Mouse (Mus musculus) heart, postnatal 0 days (tissue): ENCODE results near the gene Crlf2. TPM values are rescaled to one million over a fixed set of nuclear protein-coding genes. Genes with fewer than 3 reads are reported as not detected.

Source experiments
- ATAC-seq: fragments of 200-750 bp; cut with Nextera tagmentation; 2 replicates; pipeline ENCODE4 v1.8.0; 2017; ENCODE audit warnings: low read depth, moderate number of reproducible peaks, moderate library complexity; ENCODE audit not compliant: insufficient read depth
- DNase-seq: peaks from one replicate; pipeline ENCODE4 v3.0.0-alpha.2; 2016; ENCODE audit warnings: low spot score
- H3K27ac ChIP-seq: fragments of 300-500 bp; sonication (generic); 2 replicates; pipeline ENCODE4 v1.5.1; 2014; ENCODE audit warnings: low read depth, mild to moderate bottlenecking
- H3K27me3 ChIP-seq: fragments of 300-500 bp; sonication (generic); 2 replicates; pipeline ENCODE4 v1.6.1; 2014; ENCODE audit warnings: low read length, mixed read lengths; ENCODE audit not compliant: control insufficient read depth, insufficient read depth
- H3K36me3 ChIP-seq: fragments of 300-500 bp; sonication (generic); replicated peaks from 2 replicates; pipeline ENCODE4 v1.6.1; 2014; ENCODE audit warnings: low read length, mixed read lengths; ENCODE audit not compliant: control insufficient read depth, insufficient read depth
- H3K4me1 ChIP-seq: fragments of 300-500 bp; sonication (generic); 2 replicates; pipeline ENCODE4 v1.6.1; 2014; ENCODE audit warnings: antibody characterized with exemption; ENCODE audit not compliant: control insufficient read depth, insufficient read depth
- H3K4me2 ChIP-seq: fragments of 300-500 bp; sonication (generic); 2 replicates; pipeline ENCODE4 v1.6.1; 2014; ENCODE audit warnings: low read depth, mild to moderate bottlenecking, low read length, moderate library complexity
- H3K4me3 ChIP-seq: fragments of 300-500 bp; sonication (generic); 2 replicates; pipeline ENCODE4 v1.5.1; 2014; ENCODE audit warnings: low read depth, low read length
- H3K9ac ChIP-seq: fragments of 300-500 bp; sonication (generic); replicated peaks from 2 replicates; pipeline ENCODE4 v1.6.1; 2014; ENCODE audit warnings: low read depth, low read length, mixed read lengths
- H3K9me3 ChIP-seq: fragments of 300-500 bp; sonication (generic); replicated peaks from 2 replicates; pipeline ENCODE4 v1.6.1; 2016; ENCODE audit warnings: low read length; ENCODE audit not compliant: control insufficient read depth
- CTCF ChIP-seq: IDR thresholded peaks from 2 replicates; pipeline ENCODE4 v1.5.1; 2016; ENCODE audit warnings: antibody characterized with exemption, control low read depth, low read depth
- EP300 ChIP-seq: IDR thresholded peaks from 2 replicates; pipeline ENCODE4 v1.6.1; 2016; ENCODE audit warnings: antibody characterized with exemption, low read depth
- WGBS: fragments of 180-500 bp; shearing (Covaris S2); extraction: QIAGEN DNeasy Blood & Tissue Kit; methylation state at CpG from one replicate; pipeline ENCODE4 v1.1.7; 2014; 5-methylcytosine and 5-hydroxymethylcytosine counted together
- polyA plus RNA-seq: library from polyadenylated mRNA; unstranded; fragments of >200 nt; fragmentation: Nextera tagmentation; extraction: Ambion mirVana; gene quantifications from 2 replicates; pipeline ENCODE4 v1.2.1, GENCODE M21; 2015
- total RNA-seq: library from RNA; depleted of rRNA; stranded (reverse); fragments of >200 nt; gene quantifications from 2 replicates; pipeline ENCODE4 v1.2.3, GENCODE M21; 2014; ENCODE audit warnings: low replicate concordance; rRNA removed

The Crlf2 gene
- total RNA-seq (10.4 and 13.2 TPM in 2 replicates), polyA plus RNA-seq (10.6 and 11.5 TPM in 2 replicates)

DNA sequence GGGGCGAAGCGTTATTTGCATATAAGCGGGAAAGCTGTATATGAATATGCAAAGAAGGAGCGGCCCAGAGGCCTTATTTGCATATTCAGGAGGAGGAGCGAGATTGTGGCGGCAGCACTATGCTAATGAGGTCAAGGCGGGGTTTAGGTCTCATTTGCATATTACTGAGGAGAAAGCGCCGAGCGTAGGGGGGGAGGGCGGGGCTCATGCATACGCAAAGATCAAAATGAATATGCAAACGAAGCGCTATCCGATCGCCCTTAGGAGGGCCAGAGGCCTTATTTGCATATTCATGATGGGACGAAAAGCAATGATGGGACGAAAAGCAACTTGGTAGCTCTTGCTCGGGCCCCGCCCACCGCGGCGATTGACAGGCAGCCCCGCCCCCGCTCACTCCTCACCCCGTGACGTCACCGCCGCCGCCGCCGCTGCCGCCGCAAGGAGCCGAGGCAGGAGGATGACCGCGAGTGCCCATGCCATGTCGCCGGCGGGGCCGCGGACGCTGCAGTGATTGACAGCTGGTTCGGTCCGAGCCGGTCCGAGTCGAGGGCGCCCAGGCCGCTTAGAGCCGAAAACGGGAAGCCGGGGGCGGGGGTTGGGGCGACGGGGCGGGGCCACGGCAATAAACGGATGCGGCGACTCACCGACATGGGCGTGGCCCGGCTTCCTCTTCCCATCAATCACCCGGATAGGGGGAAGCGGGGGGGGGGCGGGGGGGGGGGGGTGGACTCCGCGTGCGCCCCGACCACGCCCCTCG, at the start of gene Crlf2:
TSS of gene Crlf2 (minus strand) at position 590 of the 757 bp plus-strand sequence.
- peak within 1 kb of the TSS; percentile 71 for H3K4me3 ChIP-seq
- H3K4me2 ChIP-seq: peak within 1 kb of the TSS; percentile 70
- under 1% methylated on average over 55 of the region's 73 CpGs for WGBS
- H3K9me3 ChIP-seq: peaks cover 27% of the 10 kb centered on the region
- H3K4me1 ChIP-seq: no peaks in the 10 kb centered on the region
- H3K9ac ChIP-seq: peak within 1 kb of the TSS; percentile 49
- DNase-seq (peak; percentile 93), ATAC-seq (peak; percentile 54)
- H3K27me3 ChIP-seq: no peaks in the 10 kb centered on the region
- peak within 1 kb of the TSS; percentile 93 for H3K27ac ChIP-seq
- TF ChIP-seq EP300 (no peak), CTCF (no peak)
- H3K36me3 ChIP-seq: 0 out of 2 replicates have a peak, but pooled peaks cover 3% of the 10 kb centered on the region

DNA sequence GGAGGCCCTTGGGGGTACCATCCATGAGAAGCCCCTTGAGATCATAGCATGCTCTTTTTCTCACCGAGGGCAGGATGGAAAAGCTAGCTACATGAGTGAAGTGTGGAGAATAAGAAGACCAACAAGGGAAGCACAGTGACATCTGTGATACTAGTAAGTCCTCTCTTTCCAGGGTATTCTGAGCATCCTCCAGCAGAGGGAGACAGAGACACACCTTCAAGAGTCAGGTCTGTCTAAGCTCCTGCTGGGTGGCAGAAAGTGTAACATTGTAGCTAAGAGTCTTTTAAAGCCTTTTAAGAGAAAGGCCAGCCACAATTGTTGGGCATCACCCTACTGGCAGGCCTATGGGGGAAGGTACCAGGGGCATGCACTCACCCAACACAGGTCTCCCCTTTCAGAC, 43.8 kb upstream of the Crlf2 start:
- Histone ChIP-seq H3K9me3 (no peaks in the 10 kb centered on the region), H3K27me3 (no peaks in the 10 kb centered on the region), H3K27ac (no peak overlapping the region), H3K36me3 (no peaks in the 10 kb centered on the region), H3K4me2 (no peak overlapping the region), H3K9ac (no peak overlapping the region), H3K4me1 (no peaks in the 10 kb centered on the region), H3K4me3 (no peak overlapping the region)
- DNase-seq (peak; percentile 6), ATAC-seq (no peak)
- WGBS: 34% methylated on average over 1 of the region's 1 CpGs
- TF ChIP-seq CTCF (peak; percentile 48), EP300 (no peak)

DNA sequence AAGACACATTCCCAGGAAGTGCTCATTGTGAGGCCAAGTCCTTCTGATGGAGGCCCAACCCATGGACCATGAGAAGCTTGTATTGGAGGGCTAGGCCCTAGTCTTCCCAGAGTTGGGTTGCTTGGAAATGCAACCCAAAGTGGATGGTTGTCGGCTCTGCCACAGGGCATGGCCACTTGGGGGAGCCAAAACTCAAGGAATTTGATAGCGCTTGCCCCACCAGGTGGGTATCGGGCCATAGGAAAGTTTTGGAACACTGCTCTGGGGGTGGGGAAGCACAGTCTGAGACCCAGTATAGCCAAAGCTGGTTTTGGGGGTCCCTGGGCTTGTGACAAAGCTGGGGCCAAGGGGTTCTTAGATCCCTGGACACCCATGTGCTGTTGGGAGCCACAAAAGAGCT, 42.3 kb upstream of the Crlf2 start:
- Histone ChIP-seq H3K36me3 (no peaks in the 10 kb centered on the region), H3K27me3 (no peaks in the 10 kb centered on the region), H3K4me1 (no peaks in the 10 kb centered on the region), H3K4me3 (no peak overlapping the region), H3K9me3 (0 out of 2 replicates have a peak, but pooled peaks cover 2% of the 10 kb centered on the region), H3K9ac (no peak overlapping the region), H3K27ac (no peak overlapping the region), H3K4me2 (no peak overlapping the region)
- TF ChIP-seq EP300 (no peak), CTCF (peak; percentile 39; the same call in 1 of the 2 replicates)
- ATAC-seq (no peak), DNase-seq (no peak)
- WGBS: 17% methylated on average over 3 of the region's 3 CpGs

DNA sequence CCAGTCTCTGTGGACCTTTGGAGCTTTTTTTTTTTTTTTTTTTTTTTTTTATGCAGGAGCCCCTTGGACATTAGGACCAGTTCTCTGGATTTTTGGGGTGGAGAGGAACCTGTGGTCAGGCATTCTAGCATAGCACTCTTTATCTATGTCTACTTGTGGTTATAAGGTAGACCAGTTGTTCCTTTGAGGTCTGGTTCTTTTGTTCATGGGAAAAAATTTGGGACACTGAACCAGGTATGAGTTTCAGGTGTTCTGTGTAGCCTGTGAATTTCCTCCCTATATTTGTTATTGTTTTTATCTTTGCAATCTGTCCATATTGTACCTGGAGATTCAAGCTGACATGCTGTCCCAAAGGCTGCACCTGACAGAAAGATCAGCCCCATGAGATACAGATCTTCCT, 40.1 kb upstream of the Crlf2 start:
- Histone ChIP-seq H3K4me1 (no peaks in the 10 kb centered on the region), H3K9me3 (0 out of 2 replicates have a peak, but pooled peaks cover 4% of the 10 kb centered on the region), H3K4me2 (no peak overlapping the region), H3K27me3 (no peaks in the 10 kb centered on the region), H3K9ac (no peak overlapping the region), H3K4me3 (no peak overlapping the region), H3K27ac (no peak overlapping the region), H3K36me3 (no peaks in the 10 kb centered on the region)
- TF ChIP-seq CTCF (no peak), EP300 (no peak)
- no peak for ATAC-seq
- no peak for DNase-seq

DNA sequence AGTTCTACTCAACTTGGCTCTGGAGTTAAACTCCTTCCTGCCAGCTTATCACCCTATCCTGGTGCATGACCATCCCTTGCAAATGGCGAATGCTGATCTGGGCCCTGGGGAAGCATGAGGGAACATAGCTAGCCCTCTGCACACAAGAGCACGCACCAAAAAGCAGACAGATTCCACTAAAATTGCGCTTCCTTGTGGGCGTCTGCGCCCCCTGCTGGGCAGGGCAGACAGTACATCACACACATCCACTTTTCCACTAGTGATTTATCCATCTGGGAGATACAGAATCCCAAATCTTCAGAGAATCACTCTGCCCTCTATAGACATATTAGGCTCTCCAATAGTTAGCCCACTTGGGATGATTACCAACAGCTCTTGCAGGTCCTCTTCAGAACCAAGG, 37.9 kb upstream of the Crlf2 start:
- DNase-seq: no peak
- 33% methylated on average over 5 of the region's 5 CpGs for WGBS

More for the DNA sequence above, 37.9 kb upstream of the Crlf2 start:
- no peak for ATAC-seq
- Histone ChIP-seq H3K4me3 (no peak overlapping the region), H3K27ac (no peak overlapping the region), H3K36me3 (no peaks in the 10 kb centered on the region), H3K4me2 (no peak overlapping the region), H3K27me3 (no peaks in the 10 kb centered on the region), H3K9ac (no peak overlapping the region), H3K4me1 (no peaks in the 10 kb centered on the region), H3K9me3 (0 out of 2 replicates have a peak, but pooled peaks cover 4% of the 10 kb centered on the region)
- peak; percentile 30 for TF ChIP-seq CTCF
- no peak for TF ChIP-seq EP300
